Mouse (Mus musculus) common myeloid progenitor, adult 5-6 weeks (primary cell): Measurements from ENCODE around the gene Gm28043. TPM values are rescaled to one million over a fixed set of nuclear protein-coding genes. Genes with fewer than 3 reads are reported as not detected.
A peak's percentile ranks its signal among the peaks of the same experiment; 100 is the strongest.

Experiments used
- ATAC-seq: replicated peaks from 2 replicates; pipeline ENCODE4 v1.8.0; 2016; ENCODE audit warnings: low read depth, mild to moderate bottlenecking, moderate TSS enrichment, inconsistent platforms; ENCODE audit not compliant: poor library complexity, severe bottlenecking
- total RNA-seq: library from RNA; stranded (forward); fragments of 200-1000, 187-1606 nt; gene quantifications from 2 replicates; pipeline ENCODE4 v1.2.3, GENCODE M21; 2017

The Gm28043 gene
- total RNA-seq, 1 experiment from 2014 or later, result 3.7 TPM

DNA sequence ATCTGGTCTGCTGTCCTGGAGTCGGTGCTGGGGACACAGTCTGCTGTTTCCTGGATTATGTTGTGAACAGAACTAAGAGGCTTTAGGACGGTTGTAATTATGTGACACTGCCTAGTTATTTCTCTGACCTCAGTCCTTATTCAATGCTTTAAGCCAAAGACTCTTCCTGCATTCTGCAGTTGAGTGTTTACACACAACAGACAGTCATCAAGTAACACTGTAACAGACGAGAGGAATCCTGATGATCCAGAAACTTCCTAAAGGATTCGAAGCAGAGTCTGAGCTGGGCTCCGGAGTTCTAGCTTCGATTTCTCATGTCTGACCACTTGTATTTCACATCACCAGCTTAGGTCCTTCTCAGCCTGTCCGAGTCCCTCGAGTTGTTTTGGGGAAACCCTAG lies 63.9 kb downstream of the Gm28043 start:
- ATAC-seq, result no peak

DNA sequence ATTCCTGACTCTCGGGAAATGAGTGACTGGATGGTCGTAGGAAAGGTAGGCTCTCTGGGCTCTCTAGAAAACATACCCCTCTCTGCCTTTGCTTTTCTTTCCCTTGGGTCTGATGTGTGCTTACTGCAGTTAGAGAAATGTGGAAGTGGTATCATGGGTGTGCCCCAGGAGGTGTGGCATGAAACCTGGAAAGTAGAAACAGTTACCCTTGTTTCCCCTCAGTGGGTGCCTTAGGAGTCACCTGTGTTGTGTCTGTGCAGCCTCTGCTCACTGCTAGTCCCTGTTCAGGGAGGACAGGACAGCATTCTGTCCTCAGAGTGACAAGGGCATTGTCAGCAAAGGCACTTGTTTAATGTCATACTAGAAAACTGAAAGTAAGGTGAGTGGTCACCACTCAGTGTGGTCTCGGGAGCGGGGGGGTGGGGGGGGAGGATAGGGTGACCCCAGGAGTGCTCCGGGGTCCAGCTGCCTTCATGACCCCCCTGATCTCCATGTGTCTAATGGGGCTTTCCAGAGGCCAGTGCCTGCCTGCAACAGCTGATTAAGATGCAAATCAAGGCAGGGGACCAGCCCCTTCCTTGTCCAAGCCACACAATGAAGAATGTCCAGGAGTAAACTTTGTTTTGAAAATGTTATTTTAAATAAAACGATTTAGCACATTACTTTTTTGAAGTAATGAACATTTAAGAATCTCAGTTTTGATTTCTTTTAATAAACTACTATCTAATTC lies 64.5 kb downstream of the Gm28043 start:
- ATAC-seq, result no peak

GRCm38 (mm10) chr17:29680174-29680573 lies 65.5 kb downstream of the Gm28043 start:
- no peak for ATAC-seq

GRCm38 (mm10) chr17:29680921-29681320 lies 66.2 kb downstream of the Gm28043 start:
- ATAC-seq, result no peak

DNA sequence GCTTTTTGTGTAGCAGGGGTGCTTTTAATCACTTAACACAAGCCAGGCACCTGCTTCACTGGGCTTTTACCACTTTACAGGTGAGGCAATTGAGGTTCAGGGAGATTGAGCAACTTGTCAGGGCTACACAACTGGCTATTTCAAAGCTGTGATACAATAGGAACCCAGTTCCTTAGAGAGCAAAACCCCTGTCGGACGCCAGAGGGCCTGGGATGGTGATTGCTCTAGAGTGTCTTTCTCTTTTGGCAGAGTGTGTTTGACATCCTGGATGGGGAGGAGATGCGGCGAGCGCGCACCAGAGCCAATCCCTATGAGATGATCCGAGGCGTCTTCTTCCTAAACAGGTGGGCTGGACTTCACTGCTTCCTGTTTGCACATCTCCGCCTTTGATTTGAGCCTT lies 67.0 kb downstream of the Gm28043 start:
- no peak for ATAC-seq

GRCm38 (mm10) chr17:29682261-29682660 lies 67.6 kb downstream of the Gm28043 start:
- ATAC-seq, result no peak

GRCm38 (mm10) chr17:29683127-29683526 lies 68.5 kb downstream of the Gm28043 start:
- ATAC-seq, result no peak

DNA sequence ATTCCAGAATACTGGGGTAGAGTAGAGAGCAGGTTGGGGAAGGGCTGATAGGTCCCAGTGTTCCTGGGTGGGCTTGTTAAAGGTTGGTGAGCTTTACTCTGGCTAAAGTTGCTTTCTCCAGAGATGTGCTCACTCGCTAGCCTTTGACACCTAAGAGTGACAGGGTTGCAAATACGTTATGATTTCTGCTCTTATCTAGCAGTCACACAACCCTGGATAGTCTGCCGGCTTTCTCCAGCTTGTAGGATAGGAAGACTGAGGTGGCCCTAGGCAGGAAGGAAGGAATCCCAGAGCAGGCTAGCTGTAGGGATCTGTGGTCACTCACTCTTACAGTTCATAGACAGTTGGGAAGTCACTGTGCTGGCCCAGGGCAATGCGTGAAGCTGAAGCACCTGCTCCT lies 69.6 kb downstream of the Gm28043 start:
- ATAC-seq, result no peak

DNA sequence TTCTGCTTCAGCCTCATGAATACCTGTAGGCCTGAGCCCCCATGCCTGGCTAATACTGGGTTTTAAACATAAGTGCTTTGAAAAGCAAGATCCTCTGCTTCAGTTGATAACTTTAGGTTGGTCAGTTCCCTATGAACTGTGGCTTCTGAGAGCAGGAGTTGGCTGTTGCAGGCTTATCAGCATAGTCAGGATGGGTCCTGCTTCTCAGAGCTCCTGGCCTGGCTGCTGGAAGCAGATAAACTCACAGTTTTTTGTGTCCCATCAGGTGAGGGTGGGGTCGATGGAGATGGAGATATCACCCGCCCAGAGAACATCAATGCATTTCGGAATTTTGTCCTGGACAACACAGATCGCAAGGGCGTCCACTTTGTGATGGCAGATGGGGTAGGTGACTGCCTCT lies 72.1 kb downstream of the Gm28043 start:
- no peak for ATAC-seq

- no peak for ATAC-seq
These were observed 72.7 kb downstream of the Gm28043 start for GRCm38 (mm10) chr17:29687373-29687772.

DNA sequence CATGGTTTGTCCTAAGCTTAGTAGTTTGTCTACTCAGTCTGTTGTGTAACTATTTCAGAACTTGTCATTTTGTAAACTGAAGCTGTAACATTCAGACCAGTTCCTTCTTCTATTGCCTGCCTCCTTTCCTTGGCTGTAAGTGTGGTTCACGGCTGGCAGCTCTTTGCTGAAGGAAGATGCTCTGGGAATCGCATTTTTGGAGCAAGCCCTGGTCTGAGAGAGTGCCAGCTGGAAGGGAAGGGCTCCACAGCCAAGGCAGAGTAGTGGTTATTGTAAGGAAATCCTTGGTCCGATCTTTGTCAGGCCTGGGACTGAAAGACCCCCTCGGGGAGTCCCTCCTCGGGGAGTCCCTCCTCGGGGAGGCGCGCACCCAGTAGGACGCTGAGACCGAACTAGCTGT lies 73.9 kb downstream of the Gm28043 start:
- ATAC-seq, result no peak

GRCm38 (mm10) chr17:29690257-29690656 lies 75.6 kb downstream of the Gm28043 start:
- no peak for ATAC-seq

GRCm38 (mm10) chr17:29692827-29693226 lies 78.2 kb downstream of the Gm28043 start:
- ATAC-seq, result no peak

- ATAC-seq, result no peak
These were observed 78.9 kb downstream of the Gm28043 start for GRCm38 (mm10) chr17:29693571-29693970.

DNA sequence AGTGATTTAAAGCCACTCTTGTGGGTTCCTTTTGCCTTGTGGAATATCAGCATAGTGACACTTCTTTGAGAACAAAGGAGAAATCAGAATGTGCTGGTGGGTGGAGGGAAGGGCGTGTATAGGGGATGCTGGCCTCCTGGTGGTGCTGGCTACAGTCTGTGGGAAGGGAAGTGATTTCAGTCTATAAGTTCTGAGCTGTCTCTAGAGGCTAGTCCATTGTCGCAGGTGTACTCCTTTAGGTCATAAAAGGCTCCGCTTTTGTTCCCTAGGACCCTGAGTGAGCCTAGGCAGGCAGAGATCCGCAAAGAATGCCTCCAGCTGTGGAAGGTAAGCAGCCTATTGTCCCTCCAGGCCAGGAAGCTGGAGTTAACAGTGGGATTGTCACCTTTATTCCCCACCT lies 79.8 kb downstream of the Gm28043 start:
- no peak for ATAC-seq

DNA sequence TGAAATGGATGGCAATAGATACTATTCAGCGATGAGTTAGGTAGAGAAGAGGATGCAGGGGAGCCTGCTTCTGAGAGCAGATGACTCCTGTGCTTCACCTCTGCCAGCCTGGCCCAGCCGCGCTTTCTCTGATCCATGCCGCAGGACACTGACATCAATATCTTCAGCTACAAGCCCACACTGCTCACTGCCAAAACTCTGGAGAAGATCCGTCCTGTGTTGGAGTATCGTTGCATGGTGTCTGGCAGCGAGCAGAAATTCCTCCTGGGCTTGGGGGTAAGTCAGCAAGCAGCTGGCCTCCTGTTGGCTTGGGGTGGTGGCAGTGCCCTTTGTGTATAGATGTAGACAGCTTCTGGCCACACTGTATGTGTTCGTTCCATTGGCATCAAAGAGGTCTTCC lies 82.3 kb downstream of the Gm28043 start:
- ATAC-seq, result no peak

DNA sequence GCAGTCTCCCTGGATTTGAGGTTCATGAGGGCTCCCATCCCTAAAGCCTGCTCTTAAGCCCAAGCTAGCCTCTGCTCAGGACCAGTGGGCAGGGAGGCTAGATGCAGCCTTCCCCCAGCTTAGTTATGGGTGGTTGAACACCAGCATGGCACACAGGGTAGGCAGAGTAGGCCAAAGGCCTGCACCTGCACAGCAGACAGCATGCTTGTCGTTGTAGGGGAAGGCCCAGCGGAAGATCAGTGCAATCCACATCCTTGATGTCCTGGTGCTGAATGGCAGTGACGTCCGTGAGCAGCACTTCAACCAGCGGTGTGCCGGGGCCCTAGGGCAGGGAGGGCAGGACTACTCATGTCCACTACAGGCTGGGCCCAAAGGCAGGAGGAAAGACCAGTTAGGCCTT lies 83.7 kb downstream of the Gm28043 start:
- ATAC-seq, result no peak

DNA sequence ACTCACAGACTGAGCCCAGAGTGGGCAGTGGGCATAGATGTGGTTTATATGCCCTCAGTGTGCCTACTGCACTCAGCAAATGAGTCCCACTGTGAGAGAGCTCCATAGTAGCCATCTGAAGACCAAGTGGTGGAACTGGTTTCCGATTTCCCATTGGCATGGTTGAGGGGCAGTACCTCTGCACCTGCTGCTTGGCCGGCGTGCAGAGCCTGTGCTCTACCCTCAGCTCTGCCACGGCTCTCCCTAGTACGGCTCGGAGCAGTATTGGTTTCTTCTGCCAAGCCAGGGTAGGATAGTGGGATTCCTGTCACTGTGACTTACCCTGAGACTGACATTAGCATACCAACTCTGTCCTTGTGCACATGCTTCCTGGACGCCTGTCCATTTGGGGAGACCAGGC lies 85.9 kb downstream of the Gm28043 start:
- ATAC-seq, result no peak

DNA sequence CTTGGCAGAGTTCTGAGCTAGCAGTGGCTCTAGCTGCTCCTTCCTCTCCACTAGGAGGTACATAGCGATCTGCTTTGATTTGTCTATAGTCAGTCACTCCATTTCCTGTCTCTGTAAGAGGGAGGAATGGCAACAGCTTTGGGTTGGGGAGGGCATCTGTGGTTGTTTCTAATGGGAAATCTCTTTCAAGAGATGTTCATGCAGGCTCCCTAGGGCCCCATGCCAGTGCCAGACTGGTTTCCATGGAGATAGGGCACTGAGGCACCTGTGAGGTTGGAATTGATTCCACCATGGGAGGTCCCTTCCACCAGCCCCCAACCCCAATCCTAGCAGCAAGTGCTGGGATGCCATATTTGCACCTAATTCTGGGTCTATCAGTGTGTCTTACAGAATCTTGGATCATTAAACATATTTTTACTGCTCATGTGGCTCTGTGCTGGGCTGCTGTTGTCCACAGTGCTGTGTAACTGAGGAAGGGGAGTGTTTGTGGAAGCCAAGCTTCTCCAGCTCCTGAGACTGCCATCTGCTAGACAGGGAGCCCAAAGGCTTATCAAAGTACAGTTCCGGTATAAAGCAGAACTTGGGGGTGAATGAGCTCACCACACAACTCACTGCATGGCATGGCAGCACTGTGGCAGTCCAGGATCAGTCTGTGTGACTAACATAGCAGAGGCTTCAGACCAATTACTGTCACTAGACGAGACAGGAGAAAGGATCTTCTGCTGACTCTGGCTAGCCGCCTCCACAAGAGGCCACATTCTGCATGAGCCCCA lies 88.4 kb downstream of the Gm28043 start:
- peak; percentile 86 for ATAC-seq

GRCm38 (mm10) chr17:29704781-29705180 lies 90.1 kb downstream of the Gm28043 start:
- peak; percentile 55; the same call in 1 of the 2 replicates for ATAC-seq

GRCm38 (mm10) chr17:29705881-29706280 lies 91.2 kb downstream of the Gm28043 start:
- ATAC-seq, result no peak
